Mouse (Mus musculus) skeletal muscle tissue, adult 2 months (tissue): ENCODE measurements around the gene Mdm2.

ENCODE experiments used
- DNase-seq: peaks from one replicate; pipeline ENCODE4 v3.0.0-alpha.2; 2012; ENCODE audit warnings: low read depth, low spot score

Gene Mdm2

GRCm38 (mm10) chr10:117670092-117670491, 40.5 kb downstream of the Mdm2 start:
- DNase-seq: no peak

- DNase-seq: no peak
Measured at GRCm38 (mm10) chr10:117669449-117670090, 41.0 kb downstream of the Mdm2 start.

DNA sequence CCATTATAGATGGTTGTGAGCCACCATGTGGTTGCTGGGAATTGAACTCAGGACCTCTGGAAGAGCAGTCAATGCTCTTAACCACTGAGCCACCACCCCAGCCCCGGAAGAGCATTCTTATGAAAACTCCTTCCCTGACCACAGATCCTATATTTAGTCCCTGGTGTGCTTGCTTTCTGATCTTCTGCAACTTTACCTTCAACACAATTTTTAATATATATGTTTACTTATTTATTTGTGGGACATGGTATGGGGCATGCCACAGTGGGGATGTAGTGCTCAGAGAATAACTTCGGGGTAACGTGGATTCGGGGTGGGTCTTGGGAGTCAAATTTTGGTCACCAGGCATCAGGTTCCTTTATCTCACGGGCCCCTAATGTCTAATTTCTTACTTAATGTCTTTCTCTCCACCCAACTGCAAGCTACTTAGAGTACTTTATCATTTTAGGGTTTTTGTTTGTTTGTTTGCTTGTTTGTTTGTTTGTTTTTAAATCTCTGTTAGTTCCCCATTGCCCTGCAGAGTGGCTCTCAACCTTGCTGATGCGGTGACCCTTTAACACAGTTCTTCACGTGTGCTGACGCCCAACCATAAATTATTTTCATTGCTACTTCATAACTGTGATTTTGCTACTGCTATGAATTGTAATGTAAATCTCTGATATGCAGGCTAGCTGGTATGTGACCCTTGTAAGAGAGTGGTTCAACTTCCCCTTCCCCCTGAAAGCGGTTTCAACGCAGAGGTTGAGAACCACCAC, 41.8 kb downstream of the Mdm2 start:
- no peak for DNase-seq

DNA sequence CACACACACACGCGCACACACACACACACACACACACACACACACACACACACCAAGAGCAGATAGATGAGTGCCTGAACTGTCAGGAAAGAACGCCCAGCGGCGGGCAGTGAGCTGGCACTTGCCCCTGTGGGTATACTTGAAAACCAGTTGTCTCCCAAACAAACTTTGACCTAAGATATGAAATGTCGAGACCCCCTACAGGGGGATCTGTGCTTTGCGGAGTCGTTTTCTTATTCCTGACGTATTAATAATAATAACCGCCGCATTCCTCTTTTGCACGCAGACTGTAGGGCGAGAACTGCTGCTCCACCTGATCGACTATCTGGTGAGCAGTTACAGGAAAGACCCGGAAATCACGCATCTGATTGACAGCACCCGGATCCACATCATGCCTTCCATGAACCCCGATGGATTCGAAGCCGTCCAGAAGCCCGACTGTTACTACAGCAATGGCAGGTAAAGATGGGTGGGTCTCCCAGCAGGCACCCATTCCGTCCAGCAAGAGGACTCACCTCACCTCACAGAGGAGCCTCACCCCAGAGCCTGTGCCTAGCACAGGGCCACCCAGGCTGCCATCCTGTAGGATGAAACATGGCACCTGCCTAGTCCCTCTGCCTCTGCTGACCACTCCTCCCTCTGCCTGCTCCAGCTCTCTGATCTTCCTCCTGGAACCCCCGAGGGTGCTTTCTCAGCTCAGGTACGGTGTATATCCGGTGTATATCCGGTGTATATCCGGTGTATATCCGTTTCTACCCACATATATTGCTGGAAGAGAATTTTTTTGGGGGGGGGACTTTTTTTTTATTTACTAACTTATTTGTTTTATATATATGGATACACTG, 42.7 kb downstream of the Mdm2 start:
- no peak for DNase-seq

- no peak for DNase-seq
Measured at GRCm38 (mm10) chr10:117666947-117667630, 43.5 kb downstream of the Mdm2 start.

GRCm38 (mm10) chr10:117666361-117666760, 44.2 kb downstream of the Mdm2 start:
- no peak for DNase-seq

DNA sequence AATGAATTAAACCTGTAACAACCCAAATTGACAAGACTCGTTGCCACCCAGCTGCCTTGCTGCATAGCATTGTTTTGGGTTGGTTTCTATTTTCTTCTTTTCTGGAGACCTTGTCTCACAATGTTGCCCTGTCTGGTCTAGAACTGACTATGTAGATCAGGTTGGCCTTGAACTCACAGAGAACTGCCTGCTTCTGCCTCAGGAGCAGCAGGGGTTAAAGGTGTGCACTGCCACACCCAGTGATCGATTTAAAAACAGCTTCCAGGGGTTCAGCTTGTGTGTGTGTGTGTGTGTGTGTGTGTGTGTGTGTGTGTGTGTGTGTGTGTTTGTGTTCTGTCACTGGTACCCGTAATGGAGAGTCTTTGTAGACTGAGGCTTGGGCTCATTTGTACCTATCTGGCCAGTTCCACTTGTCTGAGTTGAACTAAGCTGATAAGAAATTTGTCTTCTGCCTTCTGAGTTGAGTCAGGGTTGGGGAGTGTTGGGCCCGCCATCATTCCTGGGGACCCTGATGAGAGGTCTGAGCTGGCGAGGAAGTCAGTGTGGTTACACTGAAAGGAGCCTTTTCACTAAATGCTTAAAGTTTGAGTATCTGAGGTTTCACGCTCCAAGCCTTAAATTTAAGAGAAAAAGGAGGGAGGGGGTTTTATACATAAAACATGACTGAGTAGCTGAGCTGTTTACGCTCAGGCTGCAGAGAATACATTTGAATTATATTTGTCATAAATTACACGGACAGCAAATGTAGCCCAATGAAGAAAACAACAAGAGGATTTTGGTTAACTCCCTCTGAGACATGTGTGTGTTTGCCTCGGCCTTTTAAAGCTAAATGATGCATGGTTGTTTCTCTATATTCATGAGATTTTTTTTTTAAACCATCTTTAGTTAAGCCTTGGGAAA, 44.9 kb downstream of the Mdm2 start:
- no peak for DNase-seq

DNA sequence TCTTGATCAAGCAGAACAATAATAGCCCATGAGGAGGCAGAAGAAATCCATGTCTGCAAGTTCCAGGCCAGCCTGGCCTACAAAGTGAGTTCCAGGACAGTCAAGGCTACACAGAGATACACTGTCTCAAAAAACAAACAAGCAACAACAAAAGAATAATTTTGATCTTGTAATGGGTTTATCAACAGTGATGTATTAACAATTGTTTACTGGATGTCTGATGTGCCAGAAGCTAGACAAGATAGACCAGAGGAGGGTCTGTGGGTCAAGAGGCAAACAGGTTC, 45.7 kb downstream of the Mdm2 start:
- DNase-seq: no peak

DNA sequence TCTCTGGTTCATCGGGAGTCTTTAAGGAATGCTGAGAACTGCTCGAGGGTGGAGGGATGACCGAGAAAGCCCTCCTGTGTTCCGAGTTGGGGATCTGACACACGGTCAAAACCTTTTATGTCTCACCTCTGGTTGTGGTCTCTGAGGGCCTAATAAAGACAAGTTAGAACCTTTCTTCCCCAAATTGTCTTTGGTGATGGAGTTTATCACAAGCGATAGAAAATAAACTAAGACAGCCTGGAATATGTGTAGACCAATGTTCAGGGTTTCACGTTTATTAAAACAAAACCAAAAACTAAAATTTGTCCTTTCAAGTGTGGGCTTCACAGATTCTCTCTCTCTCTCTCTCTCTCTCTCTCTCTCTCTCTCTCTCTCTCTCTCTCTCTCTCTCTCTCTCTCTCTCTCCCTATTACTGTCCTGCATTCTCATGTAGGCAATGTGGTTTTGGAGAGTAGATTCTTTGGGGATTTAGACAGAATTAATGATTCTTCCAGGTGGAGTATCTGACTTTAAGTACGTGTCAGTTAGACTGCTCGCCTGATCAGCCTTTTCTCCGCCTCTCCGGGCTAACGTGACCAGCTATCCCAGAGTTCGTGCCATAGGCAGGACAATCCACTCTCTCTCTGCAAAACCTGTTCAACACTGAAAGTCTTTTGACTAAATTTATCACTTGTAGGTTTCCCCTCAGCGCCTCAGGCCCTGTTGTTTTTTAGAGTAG, 46.2 kb downstream of the Mdm2 start:
- DNase-seq: no peak

GRCm38 (mm10) chr10:117663865-117664200, 46.7 kb downstream of the Mdm2 start:
- no peak for DNase-seq

- no peak for DNase-seq
Measured at GRCm38 (mm10) chr10:117663056-117663864, 47.3 kb downstream of the Mdm2 start.

DNA sequence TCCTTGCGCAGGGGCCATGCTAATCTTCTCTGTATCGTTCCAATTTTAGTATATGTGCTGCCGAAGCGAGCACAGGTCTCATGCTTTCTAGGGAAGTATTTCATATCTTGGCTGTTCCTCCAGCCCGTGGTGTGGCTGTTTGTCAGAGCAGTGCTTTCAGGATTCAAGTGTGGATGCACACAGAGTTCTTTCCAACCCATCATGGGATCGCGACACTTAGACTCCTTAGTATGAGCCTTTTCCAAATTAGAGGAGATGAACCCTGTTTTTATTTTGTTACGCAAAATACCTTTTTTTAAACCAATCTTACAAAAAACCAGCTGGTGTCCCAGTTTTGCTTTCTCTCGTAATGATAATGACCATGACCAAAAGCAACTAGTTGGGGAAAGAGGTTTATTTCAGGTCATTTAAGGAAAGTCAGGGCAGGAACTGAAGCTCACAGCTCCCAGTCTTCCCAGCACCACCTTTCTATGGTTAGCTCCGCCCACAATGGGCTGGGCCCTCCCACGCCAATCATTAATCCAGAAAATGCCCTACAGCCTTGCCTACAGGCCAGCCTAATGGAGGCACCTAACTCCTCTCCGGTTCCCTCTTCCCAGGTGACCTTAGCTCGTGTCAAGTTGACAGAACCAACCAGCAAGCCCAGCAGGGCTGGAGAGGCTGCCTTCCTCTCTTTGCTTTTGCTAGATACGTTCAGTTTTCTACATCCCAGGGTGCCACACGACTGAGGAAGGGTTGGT, 48.1 kb downstream of the Mdm2 start:
- no peak for DNase-seq

GRCm38 (mm10) chr10:117659819-117660218, 50.7 kb downstream of the Mdm2 start:
- peak; percentile 20 for DNase-seq

- no peak for DNase-seq
Measured at GRCm38 (mm10) chr10:117659430-117659813, 51.1 kb downstream of the Mdm2 start.

- DNase-seq: no peak
Measured at GRCm38 (mm10) chr10:117658522-117659429, 51.8 kb downstream of the Mdm2 start.

GRCm38 (mm10) chr10:117657659-117658306, 52.8 kb downstream of the Mdm2 start:
- no peak for DNase-seq

DNA sequence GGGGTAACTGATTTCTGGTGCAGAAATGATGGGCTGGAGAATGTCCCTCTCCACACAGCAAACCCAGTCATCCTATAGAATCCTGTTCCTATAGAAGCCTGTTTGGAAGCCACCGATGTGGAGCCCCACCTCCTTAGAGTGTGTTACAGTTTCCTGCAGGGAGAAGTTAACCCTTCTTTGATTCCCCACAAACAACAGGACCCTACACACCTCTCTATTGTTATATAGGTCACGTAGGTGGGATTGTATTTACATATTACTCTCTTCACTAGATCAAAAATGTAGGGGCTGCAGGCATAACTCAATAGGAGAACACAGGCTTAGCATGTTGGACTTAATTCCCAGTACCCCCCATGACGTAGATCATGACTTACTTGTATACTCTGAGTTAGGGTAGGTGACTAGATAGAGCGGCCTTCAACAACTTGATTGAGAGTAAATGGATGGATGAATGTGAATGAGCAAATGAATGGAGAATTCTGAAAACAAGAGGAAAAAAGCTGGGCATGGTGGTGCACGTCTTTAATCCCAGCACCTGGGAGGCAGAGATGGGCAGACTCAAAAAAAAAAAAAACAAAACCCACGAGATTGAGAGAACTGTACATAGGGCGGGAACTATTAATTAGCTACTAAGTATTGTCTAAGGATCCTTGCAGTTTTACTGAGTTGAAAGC, 53.4 kb downstream of the Mdm2 start:
- DNase-seq: no peak
